Mouse (Mus musculus) kidney, embryonic 16.5 days (tissue): ENCODE data around the gene Aplp1. TPM values are rescaled to one million over a fixed set of nuclear protein-coding genes. Genes with fewer than 3 reads are reported as not detected.
A peak's percentile ranks its signal among the peaks of the same experiment; 100 is the strongest.
"Not testable (repeated sequence)": the region's sequence is repeated elsewhere in the genome, so short reads cannot be mapped to it uniquely, and the experiment has no call there.

ENCODE experiments used
- ATAC-seq: fragments of 200-750 bp; cut with Nextera tagmentation; 2 replicates; pipeline ENCODE4 v1.8.0; 2017; ENCODE audit warnings: moderate TSS enrichment; ENCODE audit not compliant: low FRiP score, low TSS enrichment
- H3K27ac ChIP-seq: fragments of 300-500 bp; sonication (generic); 2 replicates; pipeline ENCODE4 v1.5.1; 2014; ENCODE audit warnings: low read length
- H3K27me3 ChIP-seq: fragments of 300-500 bp; sonication (generic); 2 replicates; pipeline ENCODE4 v1.6.1; 2014; ENCODE audit warnings: low read length, control low read depth, mixed read lengths; ENCODE audit not compliant: insufficient read depth
- H3K36me3 ChIP-seq: fragments of 300-500 bp; sonication (generic); 2 replicates; pipeline ENCODE4 v1.6.1; 2014; ENCODE audit warnings: low read length, control low read depth, mixed read lengths; ENCODE audit not compliant: insufficient read depth
- H3K4me1 ChIP-seq: fragments of 300-500 bp; sonication (generic); 2 replicates; pipeline ENCODE4 v1.6.1; 2014; ENCODE audit warnings: low read length, control low read depth, mixed read lengths; ENCODE audit not compliant: insufficient read depth
- H3K4me2 ChIP-seq: fragments of 300-500 bp; sonication (generic); replicated peaks from 2 replicates; pipeline ENCODE4 v1.6.1; 2014; ENCODE audit warnings: low read depth, low read length
- H3K4me3 ChIP-seq: fragments of 300-500 bp; sonication (generic); 2 replicates; pipeline ENCODE4 v1.5.1; 2014; ENCODE audit warnings: mild to moderate bottlenecking, low read length
- H3K9ac ChIP-seq: fragments of 300-500 bp; sonication (generic); replicated peaks from 2 replicates; pipeline ENCODE4 v1.6.1; 2014; ENCODE audit warnings: low read length
- H3K9me3 ChIP-seq: fragments of 300-500 bp; sonication (generic); 2 replicates; pipeline ENCODE4 v1.6.1; 2016; ENCODE audit warnings: low read length, control low read depth
- WGBS: fragments of 180-500 bp; shearing (Covaris S2); extraction: QIAGEN DNeasy Blood & Tissue Kit; methylation state at CpG from one replicate; pipeline ENCODE4 v1.1.7; 2014; 5-methylcytosine and 5-hydroxymethylcytosine counted together
- polyA plus RNA-seq: library from polyadenylated mRNA; unstranded; fragments of >200 nt; fragmentation: Nextera tagmentation; extraction: Ambion mirVana; gene quantifications from 2 replicates; pipeline ENCODE4 v1.2.1, GENCODE M21; 2015

Gene Aplp1
- 27.9 and 31.5 TPM in 2 replicates for polyA plus RNA-seq

- Histone ChIP-seq H3K4me1 (peaks cover 22% of the 10 kb centered on the region), H3K36me3 (no peaks in the 10 kb centered on the region), H3K9ac (peak within 1 kb of the TSS; percentile 65), H3K27ac (no peak within 1 kb of the TSS), H3K9me3 (no peaks in the 10 kb centered on the region; the same call in 1 of the 2 replicates), H3K4me3 (peak within 1 kb of the TSS; percentile 66), H3K4me2 (peak within 1 kb of the TSS; percentile 88), H3K27me3 (peaks cover 9% of the 10 kb centered on the region; the same call in 1 of the 2 replicates)
- WGBS, result under 1% methylated on average over 57 of the region's 72 CpGs
- ATAC-seq, result peak; percentile 77
Observed at GRCm38 (mm10) chr7:30444971-30445751, at the start of gene Aplp1. Gene Aplp1 (minus strand): TSS chr7:30445535.

- Histone ChIP-seq H3K9me3 (no peaks in the 10 kb centered on the region), H3K27ac (peak within 1 kb of the TSS; percentile 35; the same call in 1 of the 2 replicates), H3K4me1 (peaks cover 9% of the 10 kb centered on the region; the same call in 1 of the 2 replicates), H3K9ac (0 out of 2 replicates have a peak within 1 kb of the TSS, but pooled peaks have one; percentile 28), H3K27me3 (no peaks in the 10 kb centered on the region), H3K4me2 (0 out of 2 replicates have a peak within 1 kb of the TSS, but pooled peaks have one; percentile 16), H3K36me3 (no peaks in the 10 kb centered on the region), H3K4me3 (peak within 1 kb of the TSS; percentile 15; the same call in 1 of the 2 replicates)
- ATAC-seq, result peak; percentile 76
- WGBS, result 43% methylated on average over 11 of the region's 11 CpGs
Observed at GRCm38 (mm10) chr7:30493401-30493931, 48.1 kb upstream of the Aplp1 start, which contains the start of gene Prodh2. Gene Prodh2 (plus strand): TSS chr7:30493622.

- Histone ChIP-seq H3K27ac (peak overlapping the region; percentile 34; the same call in 1 of the 2 replicates), H3K27me3 (no peaks in the 10 kb centered on the region), H3K36me3 (no peaks in the 10 kb centered on the region), H3K4me2 (no peak overlapping the region), H3K4me3 (no peak overlapping the region), H3K9ac (no peak overlapping the region), H3K4me1 (peaks cover 9% of the 10 kb centered on the region; the same call in 1 of the 2 replicates), H3K9me3 (no peaks in the 10 kb centered on the region)
- no peak for ATAC-seq
- WGBS, result 17% methylated on average over 4 of the region's 4 CpGs
Observed at GRCm38 (mm10) chr7:30492765-30493164, 47.4 kb upstream of the Aplp1 start.

- H3K27me3 ChIP-seq, result no peaks in the 10 kb centered on the region
- no peak overlapping the region for H3K4me2 ChIP-seq
- no peak overlapping the region for H3K9ac ChIP-seq
- no peaks in the 10 kb centered on the region for H3K36me3 ChIP-seq
- no peak overlapping the region for H3K4me3 ChIP-seq
- H3K4me1 ChIP-seq, result peaks cover 9% of the 10 kb centered on the region; the same call in 1 of the 2 replicates
- H3K9me3 ChIP-seq, result no peaks in the 10 kb centered on the region
- no peak overlapping the region for H3K27ac ChIP-seq
- 20% methylated on average over 6 of the region's 6 CpGs for WGBS
- ATAC-seq, result no peak
Observed at GRCm38 (mm10) chr7:30490957-30491307, 45.6 kb upstream of the Aplp1 start.

GRCm38 (mm10) chr7:30490251-30490956 is 45.1 kb upstream of the Aplp1 start:
- WGBS, result 31% methylated on average over 16 of the region's 16 CpGs
- Histone ChIP-seq H3K4me3 (no peak overlapping the region), H3K4me1 (peaks cover 9% of the 10 kb centered on the region; the same call in 1 of the 2 replicates), H3K9ac (no peak overlapping the region), H3K36me3 (no peaks in the 10 kb centered on the region), H3K27me3 (no peaks in the 10 kb centered on the region), H3K9me3 (no peaks in the 10 kb centered on the region), H3K27ac (no peak overlapping the region), H3K4me2 (no peak overlapping the region)
- no peak for ATAC-seq

- ATAC-seq, result no peak
- H3K4me3 ChIP-seq, result no peak overlapping the region
- no peaks in the 10 kb centered on the region for H3K9me3 ChIP-seq
- no peak overlapping the region for H3K9ac ChIP-seq
- no peak overlapping the region for H3K4me2 ChIP-seq
- no peaks in the 10 kb centered on the region for H3K4me1 ChIP-seq
- H3K36me3 ChIP-seq, result no peaks in the 10 kb centered on the region
- no peaks in the 10 kb centered on the region for H3K27me3 ChIP-seq
- H3K27ac ChIP-seq, result no peak overlapping the region
- 15% methylated on average over 8 of the region's 8 CpGs for WGBS
Observed at GRCm38 (mm10) chr7:30484250-30484649, 38.9 kb upstream of the Aplp1 start.

GRCm38 (mm10) chr7:30477415-30478381 is 32.4 kb upstream of the Aplp1 start:
- H3K4me2 ChIP-seq, result peak overlapping the region; percentile 48
- H3K4me1 ChIP-seq, result peaks cover 9% of the 10 kb centered on the region
- H3K36me3 ChIP-seq, result no peaks in the 10 kb centered on the region
- H3K4me3 ChIP-seq, result peak overlapping the region; percentile 15
- H3K9ac ChIP-seq, result no peak overlapping the region
- no peaks in the 10 kb centered on the region for H3K9me3 ChIP-seq
- WGBS, result 5% methylated on average over 22 of the region's 32 CpGs
- ATAC-seq, result peak; percentile 78; the same call in 1 of the 2 replicates
- H3K27ac ChIP-seq, result no peak overlapping the region
- H3K27me3 ChIP-seq, result no peaks in the 10 kb centered on the region

GRCm38 (mm10) chr7:30476136-30476535 is 30.8 kb upstream of the Aplp1 start:
- H3K4me2 ChIP-seq, H3K27ac ChIP-seq, H3K4me1 ChIP-seq, ATAC-seq, H3K27me3 ChIP-seq, H3K9ac ChIP-seq, H3K4me3 ChIP-seq, H3K9me3 ChIP-seq, H3K36me3 ChIP-seq: not testable (repeated sequence)
- 88% methylated on average over 7 of the region's 7 CpGs for WGBS

GRCm38 (mm10) chr7:30474999-30475398 is 29.7 kb upstream of the Aplp1 start:
- H3K9me3 ChIP-seq, result peaks cover 3% of the 10 kb centered on the region; the same call in 1 of the 2 replicates
- H3K9ac ChIP-seq, result no peak overlapping the region
- no peak overlapping the region for H3K4me2 ChIP-seq
- H3K27ac ChIP-seq, result no peak overlapping the region
- 65% methylated on average over 4 of the region's 4 CpGs for WGBS
- ATAC-seq, result no peak
- no peaks in the 10 kb centered on the region for H3K27me3 ChIP-seq
- no peak overlapping the region for H3K4me3 ChIP-seq
- peaks cover 9% of the 10 kb centered on the region for H3K4me1 ChIP-seq
- no peaks in the 10 kb centered on the region for H3K36me3 ChIP-seq
